Mouse (Mus musculus) left cerebral cortex, postnatal 25 days (tissue): ENCODE results near the gene P2rx5. TPM values are rescaled to one million over a fixed set of nuclear protein-coding genes. Genes with fewer than 3 reads are reported as not detected.
A peak's percentile ranks its signal among the peaks of the same experiment; 100 is the strongest.

ENCODE experiments used
- DNase-seq, 2 experiments: peaks; one replicate each; pipeline ENCODE4 v3.0.0; 2022; ENCODE audit warnings: low spot score in 2 of 2, mixed read lengths in 1 of 2
- intact Hi-C: fragments of 180-260 bp; cut with DNase I; formaldehyde crosslinking; loops from one replicate; pipeline ENCODE4 v1.15.1; 2025
- total RNA-seq, 2 experiments: library from RNA; stranded (reverse); gene quantifications; 2 replicates each; pipeline ENCODE4 v1.2.3; 2021

The P2rx5 gene
- total RNA-seq: under 1 TPM; 0.32 to 0.44 TPM

DNA sequence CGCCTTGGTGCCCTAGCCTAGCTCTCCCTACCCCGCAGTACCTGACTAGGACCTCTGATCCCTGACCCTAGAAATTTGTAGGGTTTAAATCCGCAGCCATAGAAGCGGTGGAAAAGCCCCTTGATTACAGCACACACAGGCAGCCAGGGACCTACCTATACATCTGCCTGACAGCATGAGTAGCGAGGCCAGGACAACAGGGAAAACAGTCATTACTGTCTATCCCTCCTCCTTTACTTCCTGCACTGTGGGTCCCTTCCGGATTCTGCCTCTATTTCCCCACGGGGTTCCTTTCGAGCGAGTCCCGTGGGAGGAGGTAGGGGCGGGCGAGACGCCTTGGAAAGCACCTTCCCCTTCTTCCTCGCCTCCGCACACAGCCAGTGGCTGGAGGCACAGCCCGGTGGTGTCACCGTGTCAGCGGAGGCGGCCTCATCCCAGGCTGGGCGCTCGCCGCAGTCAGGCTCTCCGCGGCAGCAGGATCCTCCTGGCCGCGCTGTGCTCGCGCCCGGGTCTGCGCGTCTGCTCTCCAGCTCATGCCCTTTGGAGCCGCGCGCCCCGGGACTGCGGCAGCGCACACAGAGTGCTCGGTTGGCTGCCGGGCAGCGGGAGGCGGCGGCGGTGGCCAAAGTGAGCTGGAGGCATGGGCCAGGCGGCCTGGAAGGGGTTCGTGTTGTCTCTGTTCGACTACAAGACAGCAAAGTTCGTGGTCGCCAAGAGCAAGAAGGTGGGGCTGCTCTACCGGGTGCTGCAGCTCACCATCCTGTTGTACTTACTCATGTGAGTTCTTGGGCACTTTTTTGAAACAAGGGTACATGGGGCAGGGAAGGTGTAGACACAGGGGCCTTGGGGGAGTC is at the start of gene P2rx5:
P2rx5 (plus strand) TSS at position 465 of the 854 bp plus-strand sequence.
- intact Hi-C loops: no loop called here
- DNase-seq: no peak

DNA sequence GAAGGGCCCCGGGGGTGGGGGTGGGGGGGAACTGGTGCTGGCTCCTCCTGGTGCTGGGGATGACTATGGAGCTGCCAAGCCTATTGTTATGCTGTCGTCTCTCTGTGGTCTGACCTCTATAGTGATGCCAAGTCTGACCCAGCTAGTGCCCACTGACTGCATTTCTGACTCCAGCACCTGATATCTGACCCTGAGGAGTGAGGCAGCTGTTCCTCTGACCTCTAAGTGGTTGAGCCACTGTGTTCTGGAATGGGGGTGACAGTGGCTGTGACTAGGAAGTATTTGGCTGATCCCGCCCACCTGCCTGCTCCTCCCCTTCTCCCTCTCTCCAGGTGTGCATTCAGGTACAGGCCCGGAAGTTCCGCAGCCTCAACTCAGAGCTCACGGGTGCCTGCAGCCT is 48.8 kb upstream of the P2rx5 start:
- no peak for DNase-seq
- intact Hi-C loops: no loop called here

DNA sequence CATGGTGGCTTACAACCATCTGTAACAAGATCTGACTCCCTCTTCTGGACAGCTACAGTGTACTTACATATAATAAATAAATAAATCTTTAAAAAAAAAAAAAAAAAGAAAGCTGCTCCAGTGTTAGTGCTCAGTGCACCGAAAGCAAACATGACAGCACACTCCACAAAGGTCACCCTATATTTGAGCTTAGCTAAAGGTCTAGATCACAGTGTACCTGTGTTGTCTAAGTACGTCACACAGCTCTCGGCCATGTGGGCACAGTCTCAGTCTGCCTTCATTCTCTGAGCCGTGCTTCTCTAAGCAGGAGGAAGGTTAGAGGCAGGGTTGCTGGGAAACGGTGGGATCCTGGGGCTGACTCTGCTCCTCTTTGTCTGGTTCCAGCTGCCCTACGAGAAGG is 33.7 kb upstream of the P2rx5 start:
- DNase-seq: no peak
- intact Hi-C loops: no loop called here

DNA sequence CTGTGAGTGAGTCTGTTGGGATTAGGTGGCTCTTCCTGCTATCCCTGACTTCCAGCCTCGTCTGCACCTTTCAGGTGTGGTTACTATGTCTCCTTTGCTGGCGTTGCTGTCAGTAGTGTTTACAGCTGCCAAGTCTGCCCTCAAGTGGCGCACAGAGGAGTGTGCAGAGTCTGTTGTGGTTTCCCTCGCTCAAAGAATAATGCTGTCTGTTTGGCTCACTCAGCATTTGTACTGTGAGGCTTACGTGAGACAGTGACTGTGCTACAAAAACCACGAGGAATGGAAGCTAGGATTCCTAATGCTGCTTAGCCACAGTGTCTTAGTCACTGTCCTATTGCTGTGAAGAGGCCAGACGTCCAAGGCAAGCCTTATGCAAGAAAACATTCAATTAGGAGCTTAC is 29.2 kb upstream of the P2rx5 start:
- peak; percentile 18 to 28 for DNase-seq
- intact Hi-C loops: no loop called here

- DNase-seq: no peak
- intact Hi-C loops: no loop called here
Measured at GRCm38 (mm10) chr11:73132999-73133398, 27.2 kb upstream of the P2rx5 start.

DNA sequence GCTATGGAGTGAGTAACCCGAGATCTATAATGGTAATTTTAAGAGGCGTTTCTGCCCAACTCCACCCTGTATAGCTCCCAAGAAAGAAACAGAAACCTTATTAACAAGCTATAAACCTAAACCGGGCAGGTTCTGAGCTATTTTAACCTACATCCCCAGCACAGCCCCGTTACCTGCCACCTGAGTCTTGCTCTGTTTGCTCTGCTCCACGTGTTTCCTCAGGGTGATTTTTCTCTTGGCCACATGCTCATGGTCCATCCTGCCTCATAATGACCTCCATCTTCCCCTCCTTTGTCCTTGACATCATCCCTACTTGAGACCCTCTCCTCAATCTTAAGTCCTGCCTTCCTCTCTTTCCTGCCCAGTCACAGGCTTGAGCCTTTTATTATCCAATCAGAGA is 26.0 kb upstream of the P2rx5 start:
- intact Hi-C loops: no loop called here
- no peak for DNase-seq

DNA sequence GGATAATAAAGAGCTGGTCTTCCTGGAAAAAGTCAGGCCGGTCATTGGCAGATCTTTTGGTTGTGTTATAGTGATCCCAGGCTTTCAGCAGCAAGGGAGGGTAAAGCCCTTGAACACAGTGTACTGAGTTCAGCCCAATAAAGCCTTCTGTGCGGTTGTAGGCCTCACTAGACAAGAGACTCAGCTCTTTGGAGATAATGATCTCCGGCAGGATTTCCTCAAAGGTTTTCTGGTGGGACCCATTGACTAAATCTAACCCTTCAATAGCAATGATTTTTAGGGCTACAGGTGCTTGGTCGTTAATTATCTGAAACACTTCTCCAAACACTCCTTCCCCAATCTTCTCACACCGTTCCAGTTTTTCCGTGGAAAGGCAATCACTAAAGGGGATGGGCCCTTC is 23.6 kb upstream of the P2rx5 start:
- intact Hi-C loops: loop anchor here (5.0 kb wide), 1 partner anchor 146 kb away; no protein-coding TSS in a partner anchor
- DNase-seq: no peak

- intact Hi-C loops: loop anchor here (5.0 kb wide), 1 partner anchor 145 kb away; no protein-coding TSS in a partner anchor
- no peak for DNase-seq
Measured at GRCm38 (mm10) chr11:73137116-73137515, 23.1 kb upstream of the P2rx5 start.

DNA sequence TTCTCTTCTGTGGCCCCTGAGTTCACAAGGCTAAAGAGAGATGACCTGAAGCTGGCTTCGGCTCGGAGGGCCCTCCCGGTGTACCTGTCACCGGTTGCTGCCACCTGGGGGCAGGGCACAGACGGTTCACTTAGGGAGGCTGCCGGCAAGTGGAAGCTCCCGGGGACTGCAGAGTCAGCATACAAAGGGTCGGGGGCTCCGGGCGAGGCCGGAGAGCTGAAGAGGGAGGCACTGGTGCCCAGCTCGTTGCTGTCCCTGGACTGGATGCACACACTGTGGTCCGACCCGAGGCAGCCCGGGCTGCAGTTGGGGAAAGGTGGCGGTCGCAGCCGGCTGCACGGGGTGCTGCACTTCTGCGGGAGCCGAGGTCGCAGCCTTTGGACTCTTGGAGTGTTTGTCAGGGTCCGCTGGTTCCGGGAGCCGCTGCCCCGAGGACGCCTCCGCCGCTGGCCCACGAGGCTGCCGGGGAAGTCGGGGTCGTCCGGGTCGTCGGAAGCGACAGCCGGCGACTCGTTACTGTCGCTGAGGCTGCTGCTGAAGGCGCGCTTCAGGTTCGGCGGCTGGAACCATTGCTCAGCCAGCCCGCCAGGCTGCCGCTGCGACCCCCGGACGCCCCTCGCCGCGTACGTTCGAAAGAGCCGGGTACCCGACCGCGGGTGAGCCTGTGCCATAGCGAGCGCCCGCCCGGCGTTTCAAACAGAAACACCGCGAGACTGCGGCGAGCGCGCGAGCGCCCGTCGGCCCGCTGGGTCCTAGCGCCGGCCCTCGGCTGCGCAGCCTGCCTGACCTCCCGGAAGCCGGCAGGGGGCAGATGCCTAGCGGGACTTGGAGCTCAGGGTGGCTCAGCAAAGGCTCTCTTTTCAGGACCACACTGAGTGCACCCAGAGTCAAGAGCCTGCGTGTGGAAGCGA is 22.4 kb upstream of the P2rx5 start, which contains the start of gene Haspin:
Haspin (minus strand) TSS at position 704 of the 911 bp plus-strand sequence.
- intact Hi-C loops: loop anchor here (1.0 to 5.0 kb wide), 2 partner anchors 144 to 1233 kb away; no protein-coding TSS in a partner anchor
- peak; percentile 88 to 90 for DNase-seq

GRCm38 (mm10) chr11:73144261-73144681 is 15.9 kb upstream of the P2rx5 start:
- no peak for DNase-seq
- intact Hi-C loops: no loop called here

- intact Hi-C loops: no loop called here
- DNase-seq: no peak
Measured at GRCm38 (mm10) chr11:73146026-73146974, 13.9 kb upstream of the P2rx5 start.

DNA sequence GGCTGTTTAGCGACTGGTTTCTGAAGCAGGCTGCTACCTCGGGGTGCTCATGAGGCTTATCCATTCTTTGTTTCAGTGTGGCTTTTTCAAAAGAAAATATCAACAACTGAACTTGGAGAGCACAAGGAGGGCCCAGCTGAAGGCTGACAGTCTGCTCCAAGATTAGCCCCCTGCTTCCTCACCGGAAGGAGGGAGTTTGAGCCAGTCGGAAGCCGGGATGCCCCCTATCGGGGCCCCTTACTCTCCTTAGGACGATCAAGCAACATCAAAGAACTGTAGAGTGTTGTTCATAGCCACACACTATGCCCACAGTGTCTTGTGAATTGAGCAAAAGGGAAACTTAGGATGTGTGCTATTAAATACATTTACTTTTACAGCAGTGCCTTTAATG is 13.3 kb upstream of the P2rx5 start:
- intact Hi-C loops: no loop called here
- no peak for DNase-seq

- DNase-seq: no peak
- intact Hi-C loops: no loop called here
Measured at GRCm38 (mm10) chr11:73148209-73148608, 12.0 kb upstream of the P2rx5 start.

- intact Hi-C loops: no loop called here
- DNase-seq: peak in 1 of 2 experiments; percentile 20
Measured at GRCm38 (mm10) chr11:73155071-73155470, 5.2 kb upstream of the P2rx5 start.

GRCm38 (mm10) chr11:73160811-73161200 is 585 bp downstream of the P2rx5 start:
- intact Hi-C loops: no loop called here
- DNase-seq: no peak

DNA sequence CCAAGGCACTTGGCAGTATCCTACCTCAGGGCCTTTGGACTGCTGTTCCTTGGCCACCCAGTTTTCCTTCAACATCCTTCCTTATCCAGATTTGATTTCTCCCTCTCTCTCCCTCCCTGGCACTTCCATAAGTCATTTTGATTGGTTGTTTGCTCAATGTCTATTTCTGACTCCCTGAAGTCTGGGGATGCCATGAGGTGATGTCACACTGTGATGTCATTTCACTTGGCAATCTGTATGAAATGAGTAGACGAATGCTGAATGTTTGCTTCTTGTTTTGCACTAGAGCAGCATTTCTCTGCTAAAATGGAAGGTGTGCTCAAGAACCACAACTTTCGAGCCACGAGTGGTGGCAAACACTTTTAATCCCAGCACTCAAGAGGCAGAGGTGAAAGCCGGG is 1.4 kb downstream of the P2rx5 start:
- DNase-seq: no peak
- intact Hi-C loops: no loop called here

GRCm38 (mm10) chr11:73162284-73162683 is 2.1 kb downstream of the P2rx5 start:
- DNase-seq: no peak
- intact Hi-C loops: no loop called here

- intact Hi-C loops: no loop called here
- DNase-seq: no peak
Measured at GRCm38 (mm10) chr11:73168071-73168470, 7.8 kb downstream of the P2rx5 start.

GRCm38 (mm10) chr11:73168576-73168975 is 8.4 kb downstream of the P2rx5 start:
- intact Hi-C loops: no loop called here
- DNase-seq: no peak
